Mouse (Mus musculus) liver, postnatal 0 days (tissue): ENCODE data around the gene Gm4450. TPM values are rescaled to one million over a fixed set of nuclear protein-coding genes. Genes with fewer than 3 reads are reported as not detected.
"Not testable (repeated sequence)": the region's sequence is repeated elsewhere in the genome, so short reads cannot be mapped to it uniquely, and the experiment has no call there.

Source experiments
- ATAC-seq: fragments of 200-750 bp; cut with Nextera tagmentation; 2 replicates; pipeline ENCODE4 v1.8.0; 2017; ENCODE audit warnings: mild to moderate bottlenecking, moderate library complexity
- DNase-seq: peaks from one replicate; pipeline ENCODE4 v3.0.0-alpha.2; 2016
- H3K27ac ChIP-seq: fragments of 300-500 bp; sonication (generic); 2 replicates; pipeline ENCODE4 v1.5.1; 2014; ENCODE audit warnings: antibody characterized with exemption, moderate library complexity, mild to moderate bottlenecking, low read depth
- H3K27me3 ChIP-seq: fragments of 300-500 bp; sonication (generic); 2 replicates; pipeline ENCODE4 v1.6.1; 2014; ENCODE audit warnings: low read length, control low read depth, mixed read lengths; ENCODE audit not compliant: insufficient read depth
- H3K36me3 ChIP-seq: fragments of 300-500 bp; sonication (generic); replicated peaks from 2 replicates; pipeline ENCODE4 v1.6.1; 2014; ENCODE audit warnings: mild to moderate bottlenecking, control low read depth, low read length, moderate library complexity, mixed read lengths; ENCODE audit not compliant: insufficient read depth
- H3K4me1 ChIP-seq: fragments of 300-500 bp; sonication (generic); 2 replicates; pipeline ENCODE4 v1.6.1; 2014; ENCODE audit warnings: antibody characterized with exemption, mild to moderate bottlenecking, control low read depth; ENCODE audit not compliant: insufficient read depth
- H3K4me2 ChIP-seq: fragments of 300-500 bp; sonication (generic); 2 replicates; pipeline ENCODE4 v1.6.1; 2014; ENCODE audit warnings: low read depth, mild to moderate bottlenecking, low read length, moderate library complexity, mixed read lengths
- H3K4me3 ChIP-seq: fragments of 300-500 bp; sonication (generic); 2 replicates; pipeline ENCODE4 v1.5.1; 2014; ENCODE audit warnings: low read depth, low read length
- H3K9ac ChIP-seq: fragments of 300-500 bp; sonication (generic); replicated peaks from 2 replicates; pipeline ENCODE4 v1.6.1; 2014; ENCODE audit warnings: mild to moderate bottlenecking, moderate library complexity
- H3K9me3 ChIP-seq: fragments of 300-500 bp; sonication (generic); 2 replicates; pipeline ENCODE4 v1.6.1; 2016; ENCODE audit warnings: mild to moderate bottlenecking, control low read depth, low read length, mixed read lengths
- WGBS: fragments of 180-500 bp; shearing (Covaris S2); extraction: QIAGEN DNeasy Blood & Tissue Kit; methylation state at CpG from one replicate; pipeline ENCODE4 v1.1.7; 2014; ENCODE audit not compliant: insufficient replicate concordance; 5-methylcytosine and 5-hydroxymethylcytosine counted together
- polyA plus RNA-seq: library from polyadenylated mRNA; unstranded; fragments of >200 nt; fragmentation: Nextera tagmentation; extraction: Ambion mirVana; gene quantifications from 2 replicates; pipeline ENCODE4 v1.2.1, GENCODE M21; 2015

Gm4450 gene
- polyA plus RNA-seq, 1 experiment from 2014 or later, result 0.13 TPM

- not testable (repeated sequence) for H3K36me3 ChIP-seq, H3K4me1 ChIP-seq, H3K27ac ChIP-seq, ATAC-seq, DNase-seq, H3K4me3 ChIP-seq, H3K9ac ChIP-seq, H3K4me2 ChIP-seq, H3K27me3 ChIP-seq, H3K9me3 ChIP-seq
- WGBS, result 84% methylated on average over 7 of the region's 9 CpGs
These were observed 52.5 kb downstream of the Gm4450 start for GRCm38 (mm10) chr3:98404268-98404895.

Other genes with a start within 250 kb of the Gm4450 start
- gene Reg4, start 235.0 kb downstream of the Gm4450 start, polyA plus RNA-seq, result not detected in 2 replicates
- 1,492 and 1,631 TPM in 2 replicates for gene Hmgcs2, start 176.7 kb downstream of the Gm4450 start, polyA plus RNA-seq
- gene Phgdh, start 117.1 kb downstream of the Gm4450 start, polyA plus RNA-seq, result 25.6 and 32.7 TPM in 2 replicates
- gene Zfp697, start 74.7 kb downstream of the Gm4450 start, polyA plus RNA-seq, result 2.8 and 2.9 TPM in 2 replicates
- 0.07 and 0.40 TPM in 2 replicates for gene Hsd3b4, start 53.4 kb upstream of the Gm4450 start, polyA plus RNA-seq
- gene Gm10681, start 131.7 kb upstream of the Gm4450 start, polyA plus RNA-seq, result 0.40 and 0.78 TPM in 2 replicates
- 0.36 and 0.49 TPM in 2 replicates for gene Hsd3b5, start 173.1 kb upstream of the Gm4450 start, polyA plus RNA-seq